Mouse (Mus musculus): ENCODE data around the gene Fgd6.

The Fgd6 gene

GRCm38 (mm10) chr10:94043908-94044307 is 8.1 kb downstream of the Fgd6 start:
- DNase-seq (ENCODE audit: low read depth, low spot score): no peak

GRCm38 (mm10) chr10:94045301-94045700 is 9.5 kb downstream of the Fgd6 start:
- no peak for DNase-seq (ENCODE audit: low read depth, low spot score)

GRCm38 (mm10) chr10:94047024-94047423 is 11.2 kb downstream of the Fgd6 start:
- no peak for DNase-seq (ENCODE audit: low read depth, low spot score)

- DNase-seq (ENCODE audit: low read depth, low spot score): no peak
Measured at GRCm38 (mm10) chr10:94047845-94048559, 12.2 kb downstream of the Fgd6 start.

DNA sequence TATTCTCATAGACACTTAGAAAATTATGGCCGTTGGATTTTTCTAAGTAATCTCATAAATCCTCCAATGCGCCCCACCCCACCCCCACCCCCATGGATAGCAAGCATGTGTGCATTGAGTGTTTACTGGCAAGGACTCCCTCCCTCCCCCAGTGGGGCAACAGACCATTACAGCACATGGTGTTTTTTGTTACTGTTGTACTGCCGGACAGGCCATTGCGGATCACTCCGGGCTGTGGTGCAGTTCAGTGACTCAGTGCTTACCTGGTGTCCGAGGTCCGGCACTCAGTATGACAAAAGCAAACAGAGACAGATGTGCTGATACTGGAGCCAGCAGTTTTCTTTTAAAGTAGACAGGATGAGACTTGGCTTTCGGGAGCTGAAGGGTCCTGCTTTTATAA is 13.3 kb downstream of the Fgd6 start:
- no peak for DNase-seq (ENCODE audit: low read depth, low spot score)

DNA sequence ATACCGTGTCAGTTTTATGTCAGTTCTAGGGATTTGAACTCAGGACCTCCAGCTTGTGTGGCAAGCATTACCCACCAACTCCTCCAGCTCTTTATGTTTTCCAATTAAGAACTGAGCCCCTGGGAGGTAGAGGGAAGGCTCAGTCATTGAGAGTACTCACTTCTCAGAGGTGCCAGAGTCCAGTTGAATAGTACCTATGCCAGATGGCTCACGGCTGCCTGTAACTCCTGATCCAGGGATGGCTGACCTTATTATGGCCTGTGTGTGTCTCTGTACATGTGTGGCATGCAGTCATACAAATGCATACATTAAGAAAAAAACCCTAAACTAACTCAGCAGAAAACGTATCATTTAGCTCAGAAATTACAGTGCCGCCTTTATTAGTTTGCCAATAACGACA is 14.9 kb downstream of the Fgd6 start:
- DNase-seq (ENCODE audit: low read depth, low spot score): no peak

- DNase-seq (ENCODE audit: low read depth, low spot score): no peak
Measured at GRCm38 (mm10) chr10:94056487-94056886, 20.7 kb downstream of the Fgd6 start.

- no peak for DNase-seq (ENCODE audit: low read depth, low spot score)
Measured at GRCm38 (mm10) chr10:94059618-94060055, 23.8 kb downstream of the Fgd6 start.

DNA sequence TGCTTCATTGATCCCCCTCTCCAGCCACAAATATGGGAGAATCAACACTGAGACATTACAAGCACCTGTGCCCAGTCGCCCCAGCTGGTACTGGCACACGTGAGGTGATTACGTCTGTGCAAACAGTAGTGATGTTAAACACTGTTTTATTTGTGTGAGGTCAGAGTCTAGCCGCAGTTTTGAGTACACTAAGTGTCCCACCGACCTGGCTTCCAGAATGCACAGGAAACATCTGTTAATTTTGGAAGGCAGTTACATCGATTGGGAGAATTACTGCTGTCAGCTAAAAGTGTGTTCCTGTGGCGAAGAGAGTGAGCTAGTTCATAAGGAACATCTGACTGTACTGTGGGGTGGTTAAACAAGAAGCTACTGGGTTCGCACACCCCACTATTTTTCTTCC is 24.4 kb downstream of the Fgd6 start:
- DNase-seq (ENCODE audit: low read depth, low spot score): no peak

- no peak for DNase-seq (ENCODE audit: low read depth, low spot score)
Measured at GRCm38 (mm10) chr10:94062357-94062756, 26.6 kb downstream of the Fgd6 start.

DNA sequence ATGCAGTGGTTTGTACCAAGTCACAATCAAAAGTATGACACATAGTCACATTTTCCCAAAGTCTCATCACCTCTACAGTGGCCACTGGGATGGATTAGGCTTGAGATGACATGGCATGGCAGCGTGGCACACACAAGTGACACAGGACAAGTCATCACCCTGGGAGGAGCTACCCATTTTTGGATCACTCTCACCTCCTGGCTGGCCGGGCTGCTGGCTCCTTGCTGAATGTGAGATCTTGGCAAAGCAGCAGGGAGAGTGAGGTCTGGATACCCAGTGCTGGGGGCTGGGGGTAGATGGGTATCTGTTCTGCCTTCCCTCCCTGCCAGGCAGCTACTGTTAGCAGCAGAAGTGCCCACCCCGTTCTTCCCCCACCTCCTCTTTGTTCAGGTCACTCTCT is 31.1 kb downstream of the Fgd6 start:
- DNase-seq (ENCODE audit: low read depth, low spot score): no peak

DNA sequence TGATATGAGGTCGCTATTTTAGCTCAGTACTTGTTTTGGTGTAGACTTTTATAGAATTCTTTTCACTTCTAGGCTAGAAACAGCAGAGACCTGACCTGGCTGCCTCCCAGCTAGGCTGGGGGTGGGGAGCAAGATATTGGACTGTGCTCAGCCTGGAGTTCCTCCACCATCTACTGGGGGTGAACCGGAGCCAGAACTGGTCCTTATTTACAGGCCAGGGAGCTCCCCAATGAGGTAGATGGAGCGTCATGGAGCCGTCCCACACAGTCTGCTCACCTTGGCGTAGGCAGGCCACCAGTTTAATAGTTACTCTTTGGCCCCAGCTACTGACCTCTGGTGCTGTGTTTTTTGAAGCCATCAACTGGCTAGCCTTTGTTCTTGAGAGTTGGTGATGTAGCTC is 32.9 kb downstream of the Fgd6 start:
- DNase-seq (ENCODE audit: low read depth, low spot score): no peak

GRCm38 (mm10) chr10:94071641-94072040 is 35.8 kb downstream of the Fgd6 start:
- DNase-seq (ENCODE audit: low read depth, low spot score): no peak

GRCm38 (mm10) chr10:94072261-94072915 is 36.6 kb downstream of the Fgd6 start:
- DNase-seq (ENCODE audit: low read depth, low spot score): no peak

DNA sequence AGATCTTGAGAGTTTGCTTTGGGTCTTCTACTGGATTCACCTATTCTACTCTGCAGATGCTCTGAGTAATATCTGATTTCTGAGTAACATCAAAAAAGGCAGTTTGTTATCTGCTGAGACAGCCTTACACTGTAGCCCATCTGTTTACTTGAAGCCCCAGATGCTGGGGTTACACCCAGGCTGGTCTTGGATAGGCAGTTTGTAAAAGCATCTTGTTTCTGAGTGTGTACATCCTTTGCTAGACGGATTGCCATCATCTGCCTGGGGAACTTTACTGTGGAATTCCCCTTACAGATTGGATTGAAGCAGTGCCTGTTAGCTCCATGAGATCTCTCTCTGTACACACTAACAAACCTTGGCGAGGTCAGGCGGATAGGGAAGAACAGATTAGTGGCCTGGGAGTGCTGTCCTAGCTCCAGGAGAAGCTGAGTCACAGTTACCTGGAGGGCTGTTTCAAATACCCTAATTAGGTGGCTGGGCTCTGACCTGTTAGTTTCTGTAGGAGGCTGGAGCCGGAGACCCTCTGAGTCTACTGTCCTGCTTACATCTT is 37.2 kb downstream of the Fgd6 start:
- no peak for DNase-seq (ENCODE audit: low read depth, low spot score)

- DNase-seq (ENCODE audit: low read depth, low spot score): no peak
Measured at GRCm38 (mm10) chr10:94076966-94077825, 41.4 kb downstream of the Fgd6 start.

DNA sequence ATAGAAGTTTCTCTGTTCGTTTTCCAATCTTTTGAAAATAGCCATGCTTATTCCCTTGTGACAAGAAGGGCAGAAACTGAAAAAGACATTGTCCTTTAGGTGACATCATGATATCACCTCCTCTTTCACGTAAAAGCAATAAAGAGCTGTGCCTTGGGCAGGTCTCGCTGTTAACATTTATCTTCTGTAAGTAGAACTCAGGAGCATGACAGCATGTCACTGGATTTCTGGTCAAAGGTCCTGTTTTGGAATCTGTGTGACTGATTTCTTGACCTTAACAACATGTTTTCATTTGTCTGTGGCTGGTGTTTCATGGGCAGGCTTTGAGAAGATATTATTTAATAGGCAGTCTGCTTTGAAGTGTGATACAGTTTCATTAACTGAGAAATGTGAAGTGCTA is 44.9 kb downstream of the Fgd6 start:
- DNase-seq (ENCODE audit: low read depth, low spot score): no peak

GRCm38 (mm10) chr10:94082040-94082734 is 46.4 kb downstream of the Fgd6 start:
- no peak for DNase-seq (ENCODE audit: low read depth, low spot score)

DNA sequence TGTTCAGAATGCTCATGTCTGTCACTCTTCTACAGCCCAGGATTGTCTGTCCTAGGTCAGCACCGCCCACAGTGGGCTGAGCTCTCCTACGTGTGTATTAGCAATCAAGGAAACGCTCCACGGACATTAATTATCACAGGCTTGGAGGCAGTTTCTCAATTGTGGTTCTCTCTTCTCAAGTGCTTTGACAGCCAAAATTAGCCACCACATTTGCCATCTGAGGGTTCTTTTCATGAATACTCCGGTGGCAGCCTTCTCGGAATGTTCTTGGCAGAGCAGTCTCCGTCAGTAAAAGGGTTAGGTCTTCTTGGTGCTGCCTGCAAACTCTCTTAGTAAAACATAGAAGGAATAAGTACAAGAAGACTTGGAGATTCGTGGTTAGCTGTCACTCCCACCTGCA is 50.5 kb downstream of the Fgd6 start:
- DNase-seq (ENCODE audit: low read depth, low spot score): no peak

DNA sequence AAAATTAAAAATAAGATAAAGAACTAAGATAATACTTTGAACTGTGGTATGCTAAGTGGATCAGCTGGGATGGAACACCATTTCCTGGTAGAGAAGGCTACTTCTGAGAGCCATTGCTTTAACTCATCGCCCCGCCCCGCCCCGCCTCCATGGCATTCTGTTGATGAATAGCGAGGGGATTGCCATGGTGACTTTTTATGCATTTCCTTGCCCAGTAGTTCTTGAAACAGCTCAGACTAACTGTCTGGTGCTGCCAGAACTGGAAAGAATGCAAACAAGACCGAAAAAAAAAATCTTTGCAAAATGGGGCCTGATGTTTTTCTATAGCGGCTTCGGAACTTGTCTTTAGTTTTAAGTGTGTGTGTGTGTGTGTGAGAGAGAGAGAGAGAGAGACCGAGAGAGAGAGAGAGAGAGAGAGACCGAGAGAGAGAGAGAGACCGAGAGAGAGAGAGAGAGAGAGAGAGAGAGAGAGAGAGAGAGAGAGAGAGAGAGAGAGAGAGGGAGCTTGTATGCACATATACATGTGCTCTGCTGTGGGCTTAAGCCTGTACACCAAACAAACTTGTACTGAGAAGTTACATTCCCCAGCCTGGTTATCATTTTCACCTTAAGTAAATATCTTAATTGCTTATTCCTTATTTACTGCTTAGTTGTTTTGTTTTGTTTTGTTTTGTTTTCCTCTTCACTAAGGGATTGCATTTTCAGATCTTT is 51.7 kb downstream of the Fgd6 start:
- no peak for DNase-seq (ENCODE audit: low read depth, low spot score)

DNA sequence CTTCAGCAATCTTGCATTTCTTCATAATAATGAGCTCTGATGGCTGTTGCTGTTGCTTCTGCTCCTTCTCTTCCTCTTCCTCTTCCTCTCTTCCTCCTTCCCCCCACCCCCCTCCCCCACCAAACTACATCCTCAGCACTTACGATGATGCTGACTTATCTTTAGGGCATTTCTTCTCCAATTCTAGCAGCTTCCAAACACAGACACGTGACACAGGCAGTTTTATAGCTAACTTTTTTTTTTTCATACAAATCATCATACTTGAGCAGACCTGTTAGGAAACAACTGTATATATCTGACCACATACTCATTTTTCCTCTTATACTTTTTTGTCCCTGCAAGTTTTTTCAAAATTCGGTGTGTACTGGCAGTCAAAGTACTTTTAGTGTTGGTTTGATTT is 54.2 kb downstream of the Fgd6 start:
- no peak for DNase-seq (ENCODE audit: low read depth, low spot score)
